Mouse (Mus musculus) limb, embryonic 14.5 days (tissue): ENCODE results near the gene Fgfr2. TPM values are rescaled to one million over a fixed set of nuclear protein-coding genes. Genes with fewer than 3 reads are reported as not detected.

Experiments used
- ATAC-seq: fragments of 200-750 bp; cut with Nextera tagmentation; 2 replicates; pipeline ENCODE4 v1.8.0; 2017; ENCODE audit warnings: low read depth, moderate number of reproducible peaks, moderate TSS enrichment; ENCODE audit not compliant: low FRiP score
- DNase-seq: peaks from one replicate; pipeline ENCODE4 v3.0.0-alpha.2; 2015; ENCODE audit warnings: low spot score
- H3K27ac ChIP-seq: fragments of 300-500 bp; sonication (generic); replicated peaks from 2 replicates; pipeline ENCODE4 v1.5.1; 2014; ENCODE audit warnings: low read depth, mild to moderate bottlenecking, low read length, moderate library complexity, mixed read lengths
- H3K27me3 ChIP-seq: fragments of 300-500 bp; sonication (generic); 2 replicates; pipeline ENCODE4 v1.6.1; 2014; ENCODE audit warnings: low read length, mixed read lengths; ENCODE audit not compliant: control insufficient read depth, insufficient read depth
- H3K36me3 ChIP-seq: fragments of 300-500 bp; sonication (generic); 2 replicates; pipeline ENCODE4 v1.6.1; 2014; ENCODE audit warnings: mild to moderate bottlenecking, low read length, moderate library complexity, mixed read lengths; ENCODE audit not compliant: control insufficient read depth, insufficient read depth
- H3K4me1 ChIP-seq: fragments of 300-500 bp; sonication (generic); 2 replicates; pipeline ENCODE4 v1.6.1; 2014; ENCODE audit warnings: antibody characterized with exemption, low read length, mixed read lengths; ENCODE audit not compliant: control insufficient read depth, insufficient read depth
- H3K4me2 ChIP-seq: fragments of 300-500 bp; sonication (generic); replicated peaks from 2 replicates; pipeline ENCODE4 v1.6.1; 2014; ENCODE audit warnings: low read depth, mild to moderate bottlenecking, low read length, moderate library complexity; ENCODE audit not compliant: severe bottlenecking
- H3K4me3 ChIP-seq: fragments of 300-500 bp; sonication (generic); replicated peaks from 2 replicates; pipeline ENCODE4 v1.5.1; 2014; ENCODE audit warnings: low read length
- H3K9ac ChIP-seq: fragments of 300-500 bp; sonication (generic); 2 replicates; pipeline ENCODE4 v1.6.1; 2014; ENCODE audit warnings: mild to moderate bottlenecking, low read depth, low read length, moderate library complexity; ENCODE audit not compliant: severe bottlenecking
- H3K9me3 ChIP-seq: fragments of 300-500 bp; sonication (generic); 2 replicates; pipeline ENCODE4 v1.6.1; 2016; ENCODE audit warnings: low read length; ENCODE audit not compliant: control insufficient read depth
- POLR2A ChIP-seq: fragments of 200-500 bp; IDR thresholded peaks from 2 replicates; pipeline ENCODE4 v1.8.0; 2012; ENCODE audit warnings: inconsistent platforms, mild to moderate bottlenecking, moderate library complexity, borderline replicate concordance; ENCODE audit not compliant: insufficient read depth, insufficient read length; ENCODE audit errors: extremely low read depth
- WGBS: fragments of 180-500 bp; shearing (Covaris S2); extraction: QIAGEN DNeasy Blood & Tissue Kit; methylation state at CpG from one replicate; pipeline ENCODE4 v1.1.7; 2014; 5-methylcytosine and 5-hydroxymethylcytosine counted together
- polyA plus RNA-seq, 2 experiments: library from polyadenylated mRNA; depleted of rRNA in 1 of 2; stranded (reverse) in 1 of 2; unstranded in 1 of 2; fragments of >200 nt; fragmentation: Nextera tagmentation in 1 of 2; extraction: Ambion mirVana in 1 of 2; gene quantifications; 2 replicates each; pipeline versions ENCODE4 v1.2.1 to v1.2.3; 2012 to 2014

Fgfr2 gene
- polyA plus RNA-seq, 2 experiments, result 131 to 133 TPM

DNA sequence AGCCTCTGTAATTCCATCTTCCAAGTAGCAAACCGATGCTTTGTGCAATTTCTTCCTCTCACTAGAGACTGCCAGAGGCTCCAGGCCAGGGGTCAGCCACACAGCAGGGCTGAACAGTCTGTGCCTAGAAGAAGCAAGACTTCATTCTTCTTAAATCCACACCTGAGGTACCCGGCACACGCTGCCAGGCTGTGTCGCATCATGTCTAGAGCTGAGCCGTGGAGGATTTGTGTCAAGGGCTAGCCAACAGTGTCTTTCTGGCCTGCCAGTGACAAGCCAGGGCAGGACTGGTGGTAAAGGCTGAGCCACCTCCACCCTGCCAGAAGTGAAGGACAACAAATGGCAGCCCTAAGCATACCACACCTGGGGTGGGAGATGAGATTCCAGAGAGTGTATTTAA lies 2910.0 kb downstream of the Fgfr2 start:
- peaks cover 40% of the 10 kb centered on the region for H3K36me3 ChIP-seq

DNA sequence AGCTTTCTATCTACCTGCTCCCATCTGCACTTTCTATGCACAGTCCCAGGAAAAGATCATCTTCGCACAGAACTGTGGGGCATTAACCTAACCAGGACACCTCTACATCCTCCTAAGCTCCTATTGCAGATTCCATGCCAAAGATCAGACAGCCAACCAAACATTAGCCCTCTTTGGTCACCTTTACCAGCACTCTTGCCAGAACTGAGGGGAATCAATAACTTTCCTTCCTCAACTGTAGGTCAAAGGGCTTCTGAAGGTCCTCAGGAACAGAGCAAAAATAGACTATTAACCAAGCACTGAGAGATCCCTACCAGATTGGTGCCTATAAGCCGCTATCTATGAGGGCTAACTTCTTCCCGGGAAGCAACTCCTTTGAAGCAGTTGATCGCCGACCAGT lies 2911.7 kb downstream of the Fgfr2 start:
- H3K36me3 ChIP-seq, result peaks cover 35% of the 10 kb centered on the region
- no peak overlapping the region for H3K27ac ChIP-seq
- H3K4me3 ChIP-seq, result no peak overlapping the region
- H3K9me3 ChIP-seq, result no peaks in the 10 kb centered on the region
- H3K4me2 ChIP-seq, result no peak overlapping the region
- H3K27me3 ChIP-seq, result no peaks in the 10 kb centered on the region
- WGBS, result 63% methylated on average over 5 of the region's 5 CpGs
- no peak for TF ChIP-seq POLR2A
- H3K4me1 ChIP-seq, result peaks cover 29% of the 10 kb centered on the region
- DNase-seq (no peak), ATAC-seq (no peak)
- H3K9ac ChIP-seq, result no peak overlapping the region

More for the DNA sequence above, 2910.0 kb downstream of the Fgfr2 start:
- Histone ChIP-seq H3K27me3 (no peaks in the 10 kb centered on the region), H3K4me3 (no peak overlapping the region), H3K9ac (no peak overlapping the region), H3K27ac (no peak overlapping the region), H3K4me2 (no peak overlapping the region), H3K9me3 (no peaks in the 10 kb centered on the region), H3K4me1 (peaks cover 23% of the 10 kb centered on the region)
- ATAC-seq (no peak), DNase-seq (no peak)
- TF ChIP-seq POLR2A, result no peak
- 80% methylated on average over 5 of the region's 5 CpGs for WGBS

DNA sequence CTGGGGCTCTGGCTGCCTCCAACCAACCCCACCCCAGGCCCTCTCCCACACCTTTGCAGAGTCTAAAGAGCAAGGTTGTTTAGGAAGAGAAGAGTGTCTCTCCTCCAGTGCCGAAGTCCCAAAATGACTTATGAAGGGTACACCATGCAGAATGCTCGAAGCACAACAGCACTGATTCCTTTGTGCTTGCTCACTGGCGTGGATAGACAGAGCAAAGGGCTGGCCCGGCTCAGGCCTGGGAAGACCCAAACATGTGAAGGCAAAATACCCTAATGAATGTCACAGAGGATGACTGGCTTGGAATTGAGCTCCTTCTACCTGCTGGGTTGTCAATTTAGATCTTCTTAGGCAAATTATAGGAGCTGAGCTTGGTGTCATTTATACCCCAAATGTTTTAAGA lies 2914.5 kb downstream of the Fgfr2 start:
- TF ChIP-seq POLR2A, result no peak
- H3K27me3 ChIP-seq, result no peaks in the 10 kb centered on the region
- peaks cover 36% of the 10 kb centered on the region for H3K4me1 ChIP-seq
- no peak overlapping the region for H3K4me2 ChIP-seq
- H3K36me3 ChIP-seq, result peaks cover 21% of the 10 kb centered on the region
- no peak overlapping the region for H3K4me3 ChIP-seq
- DNase-seq (no peak), ATAC-seq (no peak)
- H3K9me3 ChIP-seq, result no peaks in the 10 kb centered on the region
- WGBS, result 92% methylated on average over 4 of the region's 4 CpGs
- no peak overlapping the region for H3K9ac ChIP-seq
- no peak overlapping the region for H3K27ac ChIP-seq

- Histone ChIP-seq H3K27ac (peak overlapping the region; percentile 83), H3K4me1 (peaks cover 43% of the 10 kb centered on the region), H3K4me3 (no peak overlapping the region), H3K36me3 (peaks cover 11% of the 10 kb centered on the region), H3K4me2 (0 out of 2 replicates have a peak overlapping the region, but pooled peaks have one; percentile 11), H3K9me3 (no peaks in the 10 kb centered on the region), H3K9ac (no peak overlapping the region), H3K27me3 (no peaks in the 10 kb centered on the region)
- ATAC-seq (no peak), DNase-seq (peak; percentile 19)
- TF ChIP-seq POLR2A, result no peak
- 28% methylated on average over 6 of the region's 6 CpGs for WGBS
Observed at GRCm38 (mm10) chr7:130206181-130206582, 2917.0 kb downstream of the Fgfr2 start.

GRCm38 (mm10) chr7:130205140-130205539 lies 2918.0 kb downstream of the Fgfr2 start:
- DNase-seq (peak; percentile 25), ATAC-seq (peak; percentile 31; the same call in 1 of the 2 replicates)
- Histone ChIP-seq H3K4me1 (peaks cover 50% of the 10 kb centered on the region), H3K27ac (peak overlapping the region; percentile 83), H3K4me2 (peak overlapping the region; percentile 5; the same call in 1 of the 2 replicates), H3K9me3 (no peaks in the 10 kb centered on the region), H3K4me3 (no peak overlapping the region), H3K27me3 (no peaks in the 10 kb centered on the region), H3K36me3 (peaks cover 16% of the 10 kb centered on the region), H3K9ac (no peak overlapping the region)
- 42% methylated on average over 7 of the region's 7 CpGs for WGBS
- TF ChIP-seq POLR2A, result no peak

GRCm38 (mm10) chr7:130201020-130201419 lies 2922.1 kb downstream of the Fgfr2 start:
- H3K36me3 ChIP-seq, result peaks cover 44% of the 10 kb centered on the region
- no peak overlapping the region for H3K9ac ChIP-seq
- no peak overlapping the region for H3K4me2 ChIP-seq
- peaks cover 43% of the 10 kb centered on the region for H3K4me1 ChIP-seq
- DNase-seq (no peak), ATAC-seq (no peak)
- 42% methylated on average over 8 of the region's 8 CpGs for WGBS
- no peak overlapping the region for H3K27ac ChIP-seq
- no peak overlapping the region for H3K4me3 ChIP-seq
- H3K9me3 ChIP-seq, result no peaks in the 10 kb centered on the region
- no peaks in the 10 kb centered on the region for H3K27me3 ChIP-seq
- TF ChIP-seq POLR2A, result no peak
